Mouse (Mus musculus) myocyte (in vitro differentiated cells): ENCODE data around the gene Kera. TPM values are rescaled to one million over a fixed set of nuclear protein-coding genes. Genes with fewer than 3 reads are reported as not detected.
A peak's percentile ranks its signal among the peaks of the same experiment; 100 is the strongest.

Experiments
- H3K27me3 ChIP-seq: one replicate; pipeline ENCODE4 v1.6.1; 2011; ENCODE audit not compliant: control insufficient read depth, insufficient read depth, insufficient read length
- H3K36me3 ChIP-seq: one replicate; pipeline ENCODE4 v1.6.1; 2011; ENCODE audit not compliant: control insufficient read depth, insufficient read depth
- H3K4me2 ChIP-seq: one replicate; pipeline ENCODE4 v1.6.1; 2011; ENCODE audit warnings: low read depth, control low read depth
- H3K4me3 ChIP-seq: one replicate; pipeline ENCODE4 v1.5.1; 2011; ENCODE audit warnings: mild to moderate bottlenecking, control low read depth, moderate library complexity
- H3K79me2 ChIP-seq: one replicate; pipeline ENCODE4 v1.6.1; 2011; ENCODE audit not compliant: control insufficient read depth, insufficient read depth
- H3ac ChIP-seq: one replicate; pipeline ENCODE4 v1.6.1; 2011; ENCODE audit not compliant: control insufficient read depth, insufficient read length
- CEBPB ChIP-seq: IDR thresholded peaks from 2 replicates; pipeline ENCODE4 v1.6.1; 2011; ENCODE audit warnings: mild to moderate bottlenecking, moderate library complexity; ENCODE audit not compliant: poor library complexity, insufficient read depth, severe bottlenecking
- E2F4 ChIP-seq: IDR thresholded peaks from one replicate; pipeline ENCODE4 v1.6.1; 2011; ENCODE audit warnings: mild to moderate bottlenecking, control low read depth, moderate library complexity; ENCODE audit not compliant: insufficient read depth
- MAX ChIP-seq: IDR thresholded peaks from one replicate; pipeline ENCODE4 v1.6.1; 2011; ENCODE audit warnings: low read depth, mild to moderate bottlenecking, control low read depth
- MYOD1 ChIP-seq, 3 experiments: IDR thresholded peaks; one replicate each; pipeline ENCODE4 v1.6.1; 2011; ENCODE audit warnings: control low read depth in 2 of 3, low read depth in 2 of 3, mild to moderate bottlenecking in 2 of 3, moderate library complexity in 1 of 3; ENCODE audit not compliant: insufficient read length in 2 of 3, control insufficient read depth in 1 of 3
- MYOG ChIP-seq, 3 experiments: IDR thresholded peaks; one replicate each; pipeline ENCODE4 v1.6.1; 2011; ENCODE audit warnings: control low read depth in 2 of 3, low read depth in 2 of 3, mild to moderate bottlenecking in 2 of 3; ENCODE audit not compliant: insufficient read length in 2 of 3, control insufficient read depth in 1 of 3, insufficient read depth in 1 of 3
- POLR2A ChIP-seq: IDR thresholded peaks from one replicate; pipeline ENCODE4 v1.6.1; 2011; ENCODE audit warnings: low read depth, mild to moderate bottlenecking, control low read depth, moderate library complexity; ENCODE audit not compliant: insufficient read length
- POLR2AphosphoS2 ChIP-seq: IDR thresholded peaks from one replicate; pipeline ENCODE4 v1.6.1; 2011; ENCODE audit warnings: low read depth, control low read depth; ENCODE audit not compliant: insufficient read length
- REST ChIP-seq: IDR thresholded peaks from one replicate; pipeline ENCODE4 v1.6.1; 2011; ENCODE audit warnings: mild to moderate bottlenecking, control low read depth, moderate library complexity; ENCODE audit not compliant: insufficient read depth, insufficient read length
- SRF ChIP-seq: IDR thresholded peaks from one replicate; pipeline ENCODE4 v1.6.1; 2011; ENCODE audit warnings: low read depth; ENCODE audit not compliant: control insufficient read depth, insufficient read length
- TCF12 ChIP-seq: IDR thresholded peaks from one replicate; pipeline ENCODE4 v1.6.1; 2011; ENCODE audit warnings: mild to moderate bottlenecking, control low read depth; ENCODE audit not compliant: poor library complexity, insufficient read depth, severe bottlenecking
- TCF3 ChIP-seq: IDR thresholded peaks from one replicate; pipeline ENCODE4 v1.6.1; 2011; ENCODE audit warnings: low read depth, control low read depth; ENCODE audit not compliant: insufficient read length
- USF1 ChIP-seq: IDR thresholded peaks from one replicate; pipeline ENCODE4 v1.6.1; 2011; ENCODE audit warnings: low read depth, mild to moderate bottlenecking, control low read depth, moderate library complexity
- polyA plus RNA-seq: library from polyadenylated mRNA; unstranded; fragments of >200 nt; fragmentation: generic; extraction: Trizol; gene quantifications from one replicate; pipeline ENCODE4 v1.2.1, GENCODE M21; 2012; ENCODE audit warnings: missing spikeins

Kera gene
- polyA plus RNA-seq, 1 experiment: not detected

GRCm38 (mm10) chr10:97625116-97625515 is 18.4 kb downstream of the Kera start:
- no peak for TF ChIP-seq POLR2A
- no peak for TF ChIP-seq E2F4
- no peak for TF ChIP-seq TCF3
- no peak for TF ChIP-seq MYOG (IDR thresholded peaks at IDR 0.05; ENCODE audit: control insufficient read depth in 1 of 3, insufficient read depth in 1 of 3, insufficient read length in 2 of 3, low read depth in 2 of 3)
- no peak for TF ChIP-seq USF1
- no peak for TF ChIP-seq REST
- Histone ChIP-seq H3ac (no peak overlapping the region), H3K4me2 (peak overlapping the region; percentile 33), H3K79me2 (no peaks in the 10 kb centered on the region), H3K36me3 (no peaks in the 10 kb centered on the region), H3K4me3 (no peak overlapping the region), H3K27me3 (no peaks in the 10 kb centered on the region)

- Histone ChIP-seq H3K79me2 (no peaks in the 10 kb centered on the region), H3K4me3 (no peak overlapping the region), H3K27me3 (no peaks in the 10 kb centered on the region), H3K4me2 (no peak overlapping the region), H3K36me3 (no peaks in the 10 kb centered on the region), H3ac (no peak overlapping the region)
- TF ChIP-seq POLR2AphosphoS2 (no peak), TCF3 (no peak), MAX (no peak), TCF12 (no peak), MYOG (IDR thresholded peaks at IDR 0.05; ENCODE audit: control insufficient read depth in 1 of 3, insufficient read depth in 1 of 3, insufficient read length in 2 of 3, low read depth in 2 of 3) (no peak), SRF (no peak), USF1 (no peak), E2F4 (no peak), CEBPB (no peak), REST (no peak), POLR2A (no peak), MYOD1 (IDR thresholded peaks at IDR 0.05; ENCODE audit: control insufficient read depth in 1 of 3, insufficient read length in 2 of 3, low read depth in 2 of 3) (no peak)
Measured at GRCm38 (mm10) chr10:97626543-97626942, 19.9 kb downstream of the Kera start.

- Histone ChIP-seq H3K36me3 (no peaks in the 10 kb centered on the region), H3K79me2 (no peaks in the 10 kb centered on the region), H3K4me2 (no peak overlapping the region), H3K4me3 (no peak overlapping the region), H3ac (no peak overlapping the region), H3K27me3 (no peaks in the 10 kb centered on the region)
- TF ChIP-seq POLR2AphosphoS2: no peak
- TF ChIP-seq REST: no peak
- TF ChIP-seq MAX: no peak
- TF ChIP-seq MYOD1 (IDR thresholded peaks at IDR 0.05; ENCODE audit: control insufficient read depth in 1 of 3, insufficient read length in 2 of 3, low read depth in 2 of 3): no peak
- no peak for TF ChIP-seq E2F4
- no peak for TF ChIP-seq TCF3
- TF ChIP-seq SRF: no peak
- no peak for TF ChIP-seq CEBPB
- no peak for TF ChIP-seq MYOG (IDR thresholded peaks at IDR 0.05; ENCODE audit: control insufficient read depth in 1 of 3, insufficient read depth in 1 of 3, insufficient read length in 2 of 3, low read depth in 2 of 3)
- TF ChIP-seq POLR2A: no peak
- TF ChIP-seq USF1: no peak
- TF ChIP-seq TCF12: no peak
Measured at GRCm38 (mm10) chr10:97631061-97631460, 24.4 kb downstream of the Kera start.

- no peak overlapping the region for H3K4me3 ChIP-seq
- no peaks in the 10 kb centered on the region for H3K79me2 ChIP-seq
- H3K27me3 ChIP-seq: no peaks in the 10 kb centered on the region
- H3ac ChIP-seq: no peak overlapping the region
- no peak for TF ChIP-seq POLR2A
- no peak for TF ChIP-seq SRF
- no peak for TF ChIP-seq TCF12
- no peaks in the 10 kb centered on the region for H3K36me3 ChIP-seq
- H3K4me2 ChIP-seq: no peak overlapping the region
Measured at GRCm38 (mm10) chr10:97641926-97642325, 35.2 kb downstream of the Kera start.

GRCm38 (mm10) chr10:97643768-97644167 is 37.1 kb downstream of the Kera start, which contains the start of gene Epyc:
Epyc (plus strand) TSS chr10:97644068.
- Histone ChIP-seq H3ac (no peak within 1 kb of the TSS), H3K79me2 (no peaks in the 10 kb centered on the region), H3K4me2 (no peak within 1 kb of the TSS), H3K4me3 (no peak within 1 kb of the TSS), H3K36me3 (no peaks in the 10 kb centered on the region), H3K27me3 (no peaks in the 10 kb centered on the region)
- TF ChIP-seq REST: no peak
- no peak for TF ChIP-seq USF1
- no peak for TF ChIP-seq TCF3
- TF ChIP-seq SRF: no peak
- TF ChIP-seq MAX: no peak
- TF ChIP-seq POLR2A: no peak
- TF ChIP-seq MYOD1 (IDR thresholded peaks at IDR 0.05; ENCODE audit: control insufficient read depth in 1 of 3, insufficient read length in 2 of 3, low read depth in 2 of 3): no peak
- no peak for TF ChIP-seq E2F4

GRCm38 (mm10) chr10:97650334-97650733 is 43.7 kb downstream of the Kera start:
- TF ChIP-seq POLR2AphosphoS2 (no peak), REST (no peak), TCF3 (no peak), CEBPB (no peak), TCF12 (no peak), SRF (no peak), POLR2A (no peak), MYOD1 (IDR thresholded peaks at IDR 0.05; ENCODE audit: control insufficient read depth in 1 of 3, insufficient read length in 2 of 3, low read depth in 2 of 3) (no peak), USF1 (no peak), MAX (no peak), E2F4 (no peak), MYOG (IDR thresholded peaks at IDR 0.05; ENCODE audit: control insufficient read depth in 1 of 3, insufficient read depth in 1 of 3, insufficient read length in 2 of 3, low read depth in 2 of 3) (no peak)
- H3K79me2 ChIP-seq: no peaks in the 10 kb centered on the region
- H3K36me3 ChIP-seq: no peaks in the 10 kb centered on the region
- H3K4me3 ChIP-seq: no peak overlapping the region
- H3ac ChIP-seq: no peak overlapping the region
- H3K4me2 ChIP-seq: peak overlapping the region; percentile 31
- H3K27me3 ChIP-seq: no peaks in the 10 kb centered on the region
